Mouse (Mus musculus) small intestine, adult 2 months (tissue): ENCODE data around the gene Slc1a4. TPM values are rescaled to one million over a fixed set of nuclear protein-coding genes. Genes with fewer than 3 reads are reported as not detected.

ENCODE experiments used
- H3K27ac ChIP-seq: fragments of 200-500 bp; 2 replicates; pipeline ENCODE4 v1.5.1; 2012; ENCODE audit warnings: low read depth, low read length, control low read depth, inconsistent platforms; ENCODE audit not compliant: insufficient read depth
- H3K27me3 ChIP-seq: fragments of 200-500 bp; 2 replicates; pipeline ENCODE4 v1.6.1; 2012; ENCODE audit warnings: mild to moderate bottlenecking, moderate library complexity, low read length, inconsistent platforms; ENCODE audit not compliant: control insufficient read depth, insufficient read depth
- H3K36me3 ChIP-seq: fragments of 200-500 bp; 2 replicates; pipeline ENCODE4 v1.6.1; 2012; ENCODE audit warnings: mild to moderate bottlenecking, low read length, control low read depth, inconsistent platforms; ENCODE audit not compliant: control insufficient read depth, insufficient read depth
- H3K4me1 ChIP-seq: fragments of 200-500 bp; 2 replicates; pipeline ENCODE4 v1.6.1; 2012; ENCODE audit warnings: low read length, inconsistent platforms, mixed read lengths; ENCODE audit not compliant: control insufficient read depth, insufficient read depth, insufficient read length
- H3K4me3 ChIP-seq: fragments of 200-500 bp; 2 replicates; pipeline ENCODE4 v1.5.1; 2012; ENCODE audit warnings: low read depth, mild to moderate bottlenecking, control low read depth, inconsistent platforms, low read length, moderate library complexity
- CTCF ChIP-seq: fragments of 200-500 bp; IDR thresholded peaks from 2 replicates; pipeline ENCODE4 v1.5.1; 2012; ENCODE audit warnings: low read depth, mild to moderate bottlenecking, control low read depth, inconsistent platforms, low read length, moderate library complexity, mixed read lengths; ENCODE audit not compliant: insufficient replicate concordance, insufficient read length; ENCODE audit errors: extremely low read depth
- POLR2A ChIP-seq: fragments of 200-500 bp; IDR thresholded peaks from 2 replicates; pipeline ENCODE4 v1.6.1; 2012; ENCODE audit warnings: low read depth, mild to moderate bottlenecking, control low read depth, inconsistent platforms, low read length, moderate library complexity
- WGBS: fragments of 180-500 bp; shearing (Covaris S2); methylation state at CpG from one replicate; pipeline ENCODE4 v1.1.7; 2018; 5-methylcytosine and 5-hydroxymethylcytosine counted together
- polyA plus RNA-seq: library from polyadenylated mRNA; depleted of rRNA; stranded (reverse); fragments of >200 nt; gene quantifications from 2 replicates; pipeline ENCODE4 v1.2.3, GENCODE M21; 2012; rRNA removed

Slc1a4 gene
- 3.3 and 4.3 TPM in 2 replicates for polyA plus RNA-seq

GRCm38 (mm10) chr11:20332561-20333514 is at the start of gene Slc1a4:
Gene Slc1a4 (minus strand): TSS chr11:20332713.
- peak within 1 kb of the TSS; percentile 74 for H3K4me3 ChIP-seq
- WGBS, result under 1% methylated on average over 48 of the region's 48 CpGs
- H3K27ac ChIP-seq, result peak within 1 kb of the TSS; percentile 86
- TF ChIP-seq CTCF (peak; percentile 55; the same call in 1 of the 2 replicates), POLR2A (peak; percentile 68; the same call in 1 of the 2 replicates)
- H3K36me3 ChIP-seq, result no peaks in the 10 kb centered on the region
- H3K27me3 ChIP-seq, result peaks cover 5% of the 10 kb centered on the region; the same call in 1 of the 2 replicates
- peaks cover 9% of the 10 kb centered on the region; the same call in 1 of the 2 replicates for H3K4me1 ChIP-seq

- WGBS, result 59% methylated on average over 4 of the region's 4 CpGs
- Histone ChIP-seq H3K36me3 (no peaks in the 10 kb centered on the region), H3K27ac (no peak overlapping the region), H3K4me3 (no peak overlapping the region), H3K27me3 (no peaks in the 10 kb centered on the region), H3K4me1 (no peaks in the 10 kb centered on the region)
- TF ChIP-seq POLR2A (no peak), CTCF (no peak)
Measured at GRCm38 (mm10) chr11:20380106-20380505, 47.6 kb upstream of the Slc1a4 start.

GRCm38 (mm10) chr11:20376642-20377041 is 44.1 kb upstream of the Slc1a4 start:
- H3K4me1 ChIP-seq, result no peaks in the 10 kb centered on the region
- no peaks in the 10 kb centered on the region for H3K36me3 ChIP-seq
- H3K27me3 ChIP-seq, result no peaks in the 10 kb centered on the region
- no peak overlapping the region for H3K4me3 ChIP-seq
- TF ChIP-seq POLR2A, result no peak
- TF ChIP-seq CTCF, result no peak
- WGBS, result 88% methylated on average over 7 of the region's 7 CpGs
- no peak overlapping the region for H3K27ac ChIP-seq

DNA sequence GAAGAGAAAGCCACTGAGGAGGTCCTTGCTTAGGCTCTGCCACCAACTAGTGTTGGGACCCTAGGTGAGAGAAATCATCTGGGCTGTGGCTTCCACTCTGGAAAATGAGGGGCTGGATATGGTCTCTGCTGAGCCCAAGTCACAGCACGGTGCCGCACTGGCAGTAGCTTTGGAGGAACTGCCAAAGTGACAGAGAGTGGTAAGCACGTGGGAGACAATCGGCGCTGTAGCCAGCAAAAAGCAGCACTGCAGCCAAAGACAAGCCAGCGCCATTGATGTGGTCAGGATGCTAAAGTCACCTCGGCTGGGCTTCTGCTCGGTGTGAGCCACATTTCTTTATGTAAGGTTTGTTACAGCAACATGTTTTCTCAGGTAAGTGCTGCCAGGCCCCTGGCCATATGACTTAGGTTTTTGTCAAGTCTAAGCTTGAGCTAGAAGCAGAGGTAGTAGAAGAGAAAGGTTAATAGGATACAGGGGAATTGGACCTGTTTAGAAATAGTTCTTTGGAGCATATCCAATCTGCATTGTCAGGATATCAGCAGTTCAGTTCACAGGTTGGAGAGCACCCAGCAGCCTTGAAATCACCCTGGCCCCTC is 40.2 kb upstream of the Slc1a4 start:
- Histone ChIP-seq H3K27ac (no peak overlapping the region), H3K4me3 (no peak overlapping the region), H3K4me1 (no peaks in the 10 kb centered on the region), H3K36me3 (no peaks in the 10 kb centered on the region), H3K27me3 (no peaks in the 10 kb centered on the region)
- WGBS, result 81% methylated on average over 8 of the region's 8 CpGs
- no peak for TF ChIP-seq POLR2A
- TF ChIP-seq CTCF, result no peak

GRCm38 (mm10) chr11:20370486-20370885 is 38.0 kb upstream of the Slc1a4 start:
- H3K4me3 ChIP-seq, result no peak overlapping the region
- no peaks in the 10 kb centered on the region for H3K36me3 ChIP-seq
- no peak for TF ChIP-seq POLR2A
- no peak for TF ChIP-seq CTCF
- no peak overlapping the region for H3K27ac ChIP-seq
- H3K27me3 ChIP-seq, result no peaks in the 10 kb centered on the region
- 87% methylated on average over 2 of the region's 2 CpGs for WGBS
- H3K4me1 ChIP-seq, result no peaks in the 10 kb centered on the region; the same call in 1 of the 2 replicates

DNA sequence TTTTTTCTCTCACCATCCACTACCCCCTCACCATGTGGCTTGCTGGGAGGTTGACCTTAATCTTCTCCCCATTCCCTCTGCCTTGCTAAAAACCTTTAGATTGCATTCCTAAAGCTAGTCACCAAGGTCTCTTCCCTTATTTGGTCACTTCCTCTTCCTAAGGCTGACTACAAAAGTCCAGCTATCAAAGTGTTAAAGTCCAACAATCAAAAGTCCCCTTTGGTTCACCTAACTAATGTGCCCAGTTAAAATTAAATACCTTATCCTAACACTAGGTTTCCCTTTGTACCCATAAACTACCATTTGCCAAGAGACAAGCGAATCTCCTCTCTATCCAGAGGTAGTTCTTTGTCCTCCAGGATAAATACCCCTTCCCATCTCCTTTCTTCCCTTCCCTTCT is 33.9 kb upstream of the Slc1a4 start:
- Histone ChIP-seq H3K36me3 (no peaks in the 10 kb centered on the region), H3K4me3 (no peak overlapping the region), H3K27me3 (no peaks in the 10 kb centered on the region), H3K27ac (no peak overlapping the region), H3K4me1 (no peaks in the 10 kb centered on the region; the same call in 1 of the 2 replicates)
- TF ChIP-seq POLR2A (no peak), CTCF (no peak)
- WGBS, result 49% methylated on average over 1 of the region's 1 CpGs

- WGBS, result 35% methylated on average over 3 of the region's 3 CpGs
- Histone ChIP-seq H3K36me3 (no peaks in the 10 kb centered on the region), H3K27ac (no peak overlapping the region), H3K4me1 (no peaks in the 10 kb centered on the region; the same call in 1 of the 2 replicates), H3K27me3 (no peaks in the 10 kb centered on the region), H3K4me3 (no peak overlapping the region)
- no peak for TF ChIP-seq CTCF
- TF ChIP-seq POLR2A, result no peak
Measured at GRCm38 (mm10) chr11:20361354-20361753, 28.8 kb upstream of the Slc1a4 start.
